Mouse (Mus musculus): Measurements from ENCODE around the gene Lbp. TPM values are rescaled to one million over a fixed set of nuclear protein-coding genes. Genes with fewer than 3 reads are reported as not detected.

Lbp gene
- polyA plus RNA-seq, 1 experiment from 2014 or later = 2.1 TPM

DNA sequence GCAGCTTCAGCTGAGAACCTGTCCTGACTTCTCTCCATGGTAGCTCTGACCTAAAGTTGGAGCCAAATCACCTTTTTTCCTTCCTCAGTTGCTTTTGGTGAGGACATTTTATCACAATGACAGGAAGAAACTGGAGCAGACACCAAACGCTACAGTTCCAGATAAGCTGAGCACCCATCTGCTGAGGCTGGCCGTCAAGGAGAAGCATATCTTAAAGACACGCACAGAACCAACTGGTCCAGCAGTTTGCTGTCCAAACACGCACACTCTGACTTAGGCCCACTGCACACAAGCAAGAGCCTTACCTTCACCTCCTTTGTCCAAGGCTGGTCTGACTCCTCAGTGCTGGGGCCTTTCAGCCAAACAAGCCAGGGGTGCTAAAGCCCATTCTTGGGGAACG lies 61.4 kb downstream of the Lbp start:
- H3K27me3 ChIP-seq = no peaks in the 10 kb centered on the region
- no peak overlapping the region for H3K4me3 ChIP-seq (replicated peaks)
- 89% methylated on average over 5 of the region's 5 CpGs for WGBS
- no peak for ATAC-seq
- H3K4me2 ChIP-seq (replicated peaks) = no peak overlapping the region
- H3K27ac ChIP-seq = no peak overlapping the region
- no peak overlapping the region for H3K9ac ChIP-seq (replicated peaks)
- no peaks in the 10 kb centered on the region for H3K4me1 ChIP-seq (replicated peaks)
- no peaks in the 10 kb centered on the region for H3K36me3 ChIP-seq
- H3K9me3 ChIP-seq = no peaks in the 10 kb centered on the region

DNA sequence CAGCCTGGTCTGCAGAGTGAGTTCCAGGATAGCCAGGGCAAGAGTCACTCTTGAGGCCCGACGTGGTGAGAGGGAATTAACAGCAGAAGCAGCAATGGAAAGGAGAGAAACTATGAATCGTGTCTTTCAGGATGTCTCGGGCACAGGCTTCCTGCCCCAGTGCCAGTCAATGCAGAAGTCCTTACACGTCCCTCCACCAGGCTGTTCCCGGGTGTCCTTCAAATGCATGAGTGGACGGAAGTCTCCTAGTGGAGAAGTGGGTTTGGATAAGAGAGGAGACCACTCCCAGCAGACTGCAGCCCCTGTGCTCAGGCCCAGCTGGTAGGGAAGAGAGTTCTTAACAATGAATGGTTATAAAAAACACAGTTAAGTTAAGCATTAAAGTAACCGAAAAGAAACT lies 62.0 kb downstream of the Lbp start:
- H3K9ac ChIP-seq (replicated peaks) = no peak overlapping the region
- no peaks in the 10 kb centered on the region for H3K27me3 ChIP-seq
- H3K9me3 ChIP-seq = no peaks in the 10 kb centered on the region
- no peak overlapping the region for H3K4me2 ChIP-seq (replicated peaks)
- H3K36me3 ChIP-seq = no peaks in the 10 kb centered on the region
- 92% methylated on average over 8 of the region's 8 CpGs for WGBS
- no peak overlapping the region for H3K4me3 ChIP-seq (replicated peaks)
- H3K4me1 ChIP-seq (replicated peaks) = no peaks in the 10 kb centered on the region
- H3K27ac ChIP-seq = no peak overlapping the region
- ATAC-seq = no peak

DNA sequence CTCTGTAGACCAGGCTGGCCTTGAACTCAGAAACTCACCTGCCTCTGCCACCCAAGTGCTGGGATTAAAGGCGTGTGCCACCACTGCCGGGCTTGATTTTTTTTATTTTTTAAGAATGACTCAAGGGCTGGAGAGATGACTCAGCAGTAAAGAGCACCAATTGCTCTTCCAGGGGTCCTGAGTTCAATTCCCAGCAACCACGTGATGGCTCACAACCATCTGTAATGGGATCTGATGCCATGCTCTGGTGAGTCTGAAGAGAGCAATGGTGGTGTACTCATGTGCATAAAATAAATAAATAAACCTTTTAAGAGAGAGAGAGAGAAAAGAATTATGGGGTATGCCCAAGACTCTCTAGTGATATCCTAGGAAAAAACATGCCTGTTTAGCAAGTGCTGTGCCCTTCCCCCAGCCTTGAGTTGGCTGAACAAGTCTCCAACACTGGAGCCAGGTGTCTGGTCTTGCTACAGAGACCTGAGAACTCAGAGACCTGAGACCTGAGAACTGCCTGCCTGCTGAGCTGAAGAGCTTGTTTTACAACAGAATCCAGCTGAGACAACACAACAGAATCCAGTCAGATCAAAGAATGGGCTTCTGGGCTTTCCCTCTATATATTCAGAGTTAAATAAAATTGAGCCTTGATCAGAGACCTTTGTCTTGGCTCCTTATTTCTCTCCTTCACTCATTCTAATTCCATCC lies 63.3 kb downstream of the Lbp start:
- WGBS = 81% methylated on average over 3 of the region's 3 CpGs
- Histone ChIP-seq H3K9ac (replicated peaks) (no peak overlapping the region), H3K4me3 (replicated peaks) (no peak overlapping the region), H3K9me3 (no peaks in the 10 kb centered on the region), H3K27me3 (peaks cover 6% of the 10 kb centered on the region; the same call in 1 of the 2 replicates), H3K4me2 (replicated peaks) (no peak overlapping the region), H3K27ac (no peak overlapping the region), H3K36me3 (no peaks in the 10 kb centered on the region), H3K4me1 (replicated peaks) (no peaks in the 10 kb centered on the region)
- ATAC-seq = no peak

DNA sequence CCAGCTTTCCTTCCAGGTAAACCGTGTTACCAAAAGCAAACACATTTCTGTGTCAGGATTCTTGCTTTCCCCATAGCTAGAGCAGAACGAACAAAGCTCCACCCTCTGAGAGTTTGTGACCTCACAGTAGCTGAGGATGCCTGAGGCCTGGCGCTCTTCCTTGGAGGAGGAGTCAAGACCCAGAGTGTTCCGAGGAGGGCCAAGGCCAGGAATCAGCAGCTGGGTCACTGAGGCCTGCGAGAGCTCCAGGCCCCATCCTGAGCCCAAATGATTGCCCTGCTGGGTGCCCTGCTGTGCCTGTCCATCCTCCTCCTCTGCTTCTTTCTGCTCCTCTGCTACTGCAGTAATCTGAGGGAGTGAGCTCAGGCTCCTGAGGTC lies 63.9 kb downstream of the Lbp start:
- Histone ChIP-seq H3K36me3 (no peaks in the 10 kb centered on the region), H3K4me2 (replicated peaks) (no peak overlapping the region), H3K27ac (no peak overlapping the region), H3K4me3 (replicated peaks) (no peak overlapping the region), H3K9me3 (no peaks in the 10 kb centered on the region), H3K4me1 (replicated peaks) (peaks cover 5% of the 10 kb centered on the region), H3K9ac (replicated peaks) (no peak overlapping the region), H3K27me3 (peaks cover 8% of the 10 kb centered on the region; the same call in 1 of the 2 replicates)
- ATAC-seq = no peak
- WGBS = 17% methylated on average over 5 of the region's 5 CpGs

DNA sequence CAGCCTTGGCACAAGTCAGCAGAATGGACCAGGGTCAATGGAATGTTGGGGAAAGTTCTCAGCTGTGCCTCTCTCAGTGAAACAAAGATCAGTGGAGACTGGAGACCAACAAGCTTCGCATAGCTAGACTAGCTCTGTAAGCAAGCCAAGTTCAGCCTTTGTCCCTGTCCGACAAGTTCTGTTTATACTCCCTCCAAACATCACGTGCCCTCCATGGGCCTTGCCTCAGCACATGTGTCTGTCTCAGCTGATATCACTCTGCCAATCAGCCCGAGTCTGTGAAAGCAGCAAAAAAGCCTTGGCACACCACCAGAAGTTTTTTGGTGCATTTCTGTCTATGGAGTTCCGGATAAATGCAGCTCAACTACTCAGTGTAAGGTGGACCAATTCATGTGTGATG lies 66.8 kb downstream of the Lbp start:
- Histone ChIP-seq H3K4me3 (replicated peaks) (no peak overlapping the region), H3K27me3 (peaks cover 18% of the 10 kb centered on the region), H3K9me3 (no peaks in the 10 kb centered on the region), H3K9ac (replicated peaks) (no peak overlapping the region), H3K4me2 (replicated peaks) (no peak overlapping the region), H3K4me1 (replicated peaks) (peaks cover 15% of the 10 kb centered on the region), H3K36me3 (no peaks in the 10 kb centered on the region; the same call in 1 of the 2 replicates), H3K27ac (no peak overlapping the region)
- WGBS = 84% methylated on average over 5 of the region's 5 CpGs
- ATAC-seq = no peak

DNA sequence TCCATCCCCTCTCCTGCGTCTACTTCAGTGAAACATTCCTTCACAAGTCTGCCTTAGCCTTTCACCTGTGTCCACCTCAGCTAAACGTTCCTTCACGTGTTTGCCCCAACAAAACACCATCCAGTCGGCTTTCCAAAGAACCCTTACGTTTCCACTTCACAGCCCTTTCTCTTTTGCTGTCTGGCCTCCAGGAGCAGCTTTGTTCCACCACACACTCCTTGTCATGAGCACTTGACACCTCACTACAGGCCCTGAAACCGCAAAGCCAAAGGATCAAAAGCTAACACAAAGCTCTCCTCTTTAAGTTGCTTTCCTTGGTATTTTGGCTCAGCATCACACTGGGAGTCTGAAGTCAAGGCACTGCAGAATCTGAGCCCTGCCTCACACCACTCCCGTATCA lies 67.2 kb downstream of the Lbp start:
- H3K27ac ChIP-seq = no peak overlapping the region
- H3K4me3 ChIP-seq (replicated peaks) = no peak overlapping the region
- H3K36me3 ChIP-seq = no peaks in the 10 kb centered on the region; the same call in 1 of the 2 replicates
- peaks cover 18% of the 10 kb centered on the region for H3K27me3 ChIP-seq
- no peak for ATAC-seq
- H3K9me3 ChIP-seq = no peaks in the 10 kb centered on the region
- H3K4me1 ChIP-seq (replicated peaks) = peaks cover 15% of the 10 kb centered on the region
- no peak overlapping the region for H3K9ac ChIP-seq (replicated peaks)
- H3K4me2 ChIP-seq (replicated peaks) = no peak overlapping the region
- WGBS = 66% methylated on average over 7 of the region's 7 CpGs

DNA sequence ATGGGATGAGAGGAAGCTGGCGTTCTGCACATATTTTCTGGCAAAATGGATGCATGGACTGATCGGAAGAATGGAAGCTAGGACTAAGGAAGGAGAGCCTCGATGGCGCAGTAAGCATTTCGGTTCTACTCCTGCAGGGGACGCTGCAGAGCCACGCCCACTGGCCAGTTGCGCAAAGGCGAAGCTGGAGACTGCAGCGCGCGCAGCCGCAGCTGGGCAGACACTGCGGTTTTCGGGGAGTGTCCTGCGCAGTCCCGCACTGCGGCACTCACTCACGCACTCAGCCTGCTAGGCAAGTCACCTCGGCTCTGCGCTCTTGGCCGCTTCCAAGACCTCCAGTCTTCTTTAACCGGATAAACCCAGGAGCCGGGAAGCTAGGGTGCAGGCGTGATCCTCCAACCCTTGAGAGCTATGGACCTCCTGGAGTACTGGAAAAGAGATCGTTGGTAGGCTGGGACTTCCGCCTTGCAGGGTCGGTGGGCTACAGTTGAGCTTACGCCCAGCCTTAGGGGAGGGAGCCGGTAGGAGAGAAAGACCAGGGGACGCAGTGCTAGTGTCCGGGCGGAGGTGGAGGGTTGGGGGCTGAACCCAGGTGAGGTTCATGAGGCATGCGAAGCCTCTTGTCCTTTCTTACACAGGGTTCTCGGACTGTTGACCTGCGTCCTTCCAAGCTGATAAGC lies 69.3 kb downstream of the Lbp start, which contains the start of gene Snhg11:
Gene Snhg11, plus strand, starts transcription at position 196 of the 680 bp plus-strand sequence.
- 2% methylated on average over 36 of the region's 36 CpGs for WGBS
- Histone ChIP-seq H3K27me3 (peaks cover 18% of the 10 kb centered on the region), H3K27ac (peak within 1 kb of the TSS; percentile 75), H3K4me2 (replicated peaks) (peak within 1 kb of the TSS; percentile 57), H3K9ac (replicated peaks) (peak within 1 kb of the TSS; percentile 62), H3K4me1 (replicated peaks) (peaks cover 17% of the 10 kb centered on the region), H3K9me3 (no peaks in the 10 kb centered on the region), H3K4me3 (replicated peaks) (peak within 1 kb of the TSS; percentile 49), H3K36me3 (no peaks in the 10 kb centered on the region; the same call in 1 of the 2 replicates)
- ATAC-seq = peak; percentile 87

DNA sequence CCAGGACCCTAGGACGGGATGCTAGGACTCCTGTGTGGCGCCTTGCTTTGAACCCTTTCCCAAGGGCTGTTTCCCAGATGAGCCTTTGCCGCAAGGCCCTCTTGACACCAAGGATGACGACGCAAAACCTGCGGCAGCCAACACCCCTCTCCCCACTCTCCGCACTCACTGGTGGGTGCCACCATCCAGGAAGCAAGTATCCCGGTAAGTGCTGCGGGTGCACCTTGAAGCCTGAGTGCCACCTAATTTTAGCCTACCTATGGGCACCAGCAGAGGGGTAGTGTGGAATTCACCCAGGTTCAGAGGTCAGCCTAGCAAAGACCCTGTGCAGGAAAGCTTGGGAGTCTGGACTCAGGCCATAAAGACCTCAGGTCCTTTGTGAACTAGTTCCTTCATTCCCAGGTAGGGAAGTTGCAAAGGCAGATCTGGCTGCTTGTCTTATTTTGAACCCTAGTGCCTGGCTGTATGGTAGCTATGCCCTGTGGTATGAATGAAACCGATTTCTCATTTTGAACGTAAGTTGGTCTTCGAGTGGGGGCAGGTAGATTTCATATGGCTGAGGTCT lies 69.9 kb downstream of the Lbp start:
- H3K27me3 ChIP-seq = peaks cover 18% of the 10 kb centered on the region
- WGBS = 23% methylated on average over 12 of the region's 12 CpGs
- peak overlapping the region; percentile 57 for H3K4me2 ChIP-seq (replicated peaks)
- peak overlapping the region; percentile 75 for H3K27ac ChIP-seq
- H3K36me3 ChIP-seq = no peaks in the 10 kb centered on the region; the same call in 1 of the 2 replicates
- H3K9me3 ChIP-seq = no peaks in the 10 kb centered on the region
- peak overlapping the region; percentile 62 for H3K9ac ChIP-seq (replicated peaks)
- H3K4me3 ChIP-seq (replicated peaks) = peak overlapping the region; percentile 49
- ATAC-seq = no peak; the same call in 1 of the 2 replicates
- H3K4me1 ChIP-seq (replicated peaks) = peaks cover 17% of the 10 kb centered on the region

DNA sequence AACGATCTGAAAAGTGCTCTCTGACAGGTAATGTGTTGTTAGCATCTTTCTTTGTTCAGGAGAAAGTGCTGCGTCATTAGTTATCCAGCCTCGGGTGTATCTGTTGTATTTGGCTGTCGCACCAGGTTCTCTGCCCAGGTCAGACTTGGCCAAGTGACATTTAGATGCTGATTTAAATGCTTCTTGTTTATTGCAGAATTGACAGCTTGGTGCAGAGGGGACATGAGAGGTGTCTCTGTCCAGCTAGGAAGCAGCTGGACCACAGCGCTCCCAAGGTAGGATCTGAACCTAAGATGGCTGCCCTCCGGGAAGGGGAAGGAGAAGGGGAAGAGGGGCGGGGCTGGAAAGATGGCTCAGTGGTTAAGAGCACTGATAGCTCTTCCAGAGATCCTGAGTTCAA lies 70.5 kb downstream of the Lbp start:
- peak overlapping the region; percentile 57 for H3K4me2 ChIP-seq (replicated peaks)
- peak overlapping the region; percentile 49 for H3K4me3 ChIP-seq (replicated peaks)
- no peaks in the 10 kb centered on the region; the same call in 1 of the 2 replicates for H3K36me3 ChIP-seq
- H3K27me3 ChIP-seq = peaks cover 18% of the 10 kb centered on the region
- H3K9ac ChIP-seq (replicated peaks) = peak overlapping the region; percentile 62
- peak overlapping the region; percentile 75 for H3K27ac ChIP-seq
- WGBS = 76% methylated on average over 7 of the region's 7 CpGs
- ATAC-seq = no peak
- H3K4me1 ChIP-seq (replicated peaks) = peaks cover 17% of the 10 kb centered on the region
- no peaks in the 10 kb centered on the region for H3K9me3 ChIP-seq

DNA sequence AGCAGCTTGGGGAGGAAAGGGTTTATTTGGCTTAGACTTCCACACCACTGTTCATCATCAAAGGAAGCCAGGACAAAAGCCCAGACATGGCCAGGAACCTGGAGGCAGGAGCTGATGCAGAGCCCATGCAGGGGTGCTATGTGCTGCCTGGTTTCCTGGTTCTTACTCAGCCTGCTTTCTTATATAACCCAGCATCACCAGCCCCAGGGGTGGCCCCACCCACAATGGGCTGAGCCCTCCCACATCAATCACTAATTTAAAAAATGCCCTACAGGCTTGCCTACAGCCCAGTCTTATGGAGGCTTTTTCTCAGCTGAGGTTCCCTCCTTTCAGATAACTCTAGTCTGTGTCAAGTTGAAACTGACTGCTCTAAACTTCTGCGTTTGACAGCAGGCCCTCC lies 71.5 kb downstream of the Lbp start:
- no peak for ATAC-seq
- no peaks in the 10 kb centered on the region; the same call in 1 of the 2 replicates for H3K36me3 ChIP-seq
- H3K27me3 ChIP-seq = peaks cover 18% of the 10 kb centered on the region
- H3K4me1 ChIP-seq (replicated peaks) = peaks cover 17% of the 10 kb centered on the region
- peak overlapping the region; percentile 57 for H3K4me2 ChIP-seq (replicated peaks)
- H3K27ac ChIP-seq = no peak overlapping the region
- H3K9me3 ChIP-seq = no peaks in the 10 kb centered on the region
- no peak overlapping the region for H3K9ac ChIP-seq (replicated peaks)
- no peak overlapping the region for H3K4me3 ChIP-seq (replicated peaks)
- WGBS = 88% methylated on average over 1 of the region's 1 CpGs

DNA sequence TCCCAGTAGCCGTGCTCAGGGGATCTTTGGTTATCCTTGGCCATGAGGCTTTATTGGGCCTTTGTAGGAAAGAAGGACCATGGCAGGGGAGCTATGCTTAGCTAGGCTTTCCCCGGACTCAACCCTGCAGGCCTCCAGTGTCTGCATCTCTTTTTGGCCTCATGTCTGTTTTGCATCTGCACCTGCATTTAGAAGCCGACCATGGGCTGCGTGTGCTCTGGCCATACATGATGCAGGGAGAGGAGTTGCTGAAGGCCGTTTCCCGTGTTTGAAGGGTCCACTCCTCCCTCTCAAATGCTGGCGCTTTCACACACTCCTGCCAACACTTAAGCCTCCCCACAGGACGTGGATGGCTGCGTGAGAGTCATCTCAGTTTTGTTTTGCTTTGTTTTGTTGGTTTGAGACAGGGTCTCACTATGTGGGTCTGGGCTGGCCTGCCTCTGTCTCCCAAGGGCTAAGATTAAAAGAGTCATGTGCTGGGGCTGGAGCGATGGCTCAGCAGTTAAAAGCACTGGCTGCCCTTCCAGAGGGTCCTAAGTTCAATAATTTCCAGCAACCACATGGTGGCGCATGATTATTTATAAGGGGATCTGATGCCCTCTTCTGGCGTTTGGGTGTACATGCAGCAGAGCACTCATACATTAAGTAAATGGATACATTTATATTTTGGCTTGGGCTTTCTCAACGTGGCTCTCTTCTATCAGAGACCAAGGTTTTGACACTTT lies 73.2 kb downstream of the Lbp start:
- Histone ChIP-seq H3K27ac (no peak overlapping the region), H3K4me1 (replicated peaks) (peaks cover 17% of the 10 kb centered on the region), H3K4me2 (replicated peaks) (no peak overlapping the region), H3K36me3 (no peaks in the 10 kb centered on the region; the same call in 1 of the 2 replicates), H3K9me3 (no peaks in the 10 kb centered on the region), H3K4me3 (replicated peaks) (no peak overlapping the region), H3K9ac (replicated peaks) (no peak overlapping the region), H3K27me3 (peaks cover 12% of the 10 kb centered on the region)
- WGBS = 44% methylated on average over 13 of the region's 13 CpGs
- ATAC-seq = peak; percentile 69

Measured in midbrain, embryonic 13.5 days (tissue).